Mouse (Mus musculus): ENCODE data around the gene Magi1. TPM values are rescaled to one million over a fixed set of nuclear protein-coding genes. Genes with fewer than 3 reads are reported as not detected.

The Magi1 gene
- polyA plus RNA-seq, 1 experiment: 39.5 TPM

DNA sequence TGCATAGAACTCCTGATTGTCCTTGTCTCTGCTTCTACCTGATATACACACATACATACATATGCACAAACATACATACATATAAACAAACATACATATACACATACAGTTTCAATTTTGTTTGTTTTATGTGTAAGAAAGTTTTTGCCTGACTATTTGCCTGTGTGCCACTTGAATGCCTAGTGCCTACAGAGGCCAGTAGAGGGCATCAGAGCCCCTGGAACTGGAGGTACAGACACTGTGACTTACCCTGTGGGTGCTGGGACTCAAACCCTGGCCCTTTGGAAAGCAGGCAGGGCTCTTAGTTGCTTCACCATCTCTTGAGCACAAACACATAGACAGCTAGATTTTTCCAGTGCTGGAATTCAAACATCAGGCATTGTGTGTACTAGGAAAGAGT is 3.7 kb upstream of the Magi1 start:
- no peak for DNase-seq
- Histone ChIP-seq H3K4me3 (replicated peaks; ENCODE audit: insufficient read depth, low read depth, low read length) (no peak overlapping the region), H3K4me1 (ENCODE audit: control insufficient read depth, insufficient read depth, low read length) (no peaks in the 10 kb centered on the region), H3K27ac (ENCODE audit: insufficient read depth, low read length) (no peak overlapping the region), H3K27me3 (ENCODE audit: control insufficient read depth, insufficient read depth, low read length) (no peaks in the 10 kb centered on the region)
- TF ChIP-seq POLR2A (IDR thresholded peaks at IDR 0.05; ENCODE audit: borderline replicate concordance, insufficient read depth, low read length) (no peak), CTCF (IDR thresholded peaks at IDR 0.05; ENCODE audit: borderline replicate concordance, insufficient read depth, low read depth, low read length) (no peak)

DNA sequence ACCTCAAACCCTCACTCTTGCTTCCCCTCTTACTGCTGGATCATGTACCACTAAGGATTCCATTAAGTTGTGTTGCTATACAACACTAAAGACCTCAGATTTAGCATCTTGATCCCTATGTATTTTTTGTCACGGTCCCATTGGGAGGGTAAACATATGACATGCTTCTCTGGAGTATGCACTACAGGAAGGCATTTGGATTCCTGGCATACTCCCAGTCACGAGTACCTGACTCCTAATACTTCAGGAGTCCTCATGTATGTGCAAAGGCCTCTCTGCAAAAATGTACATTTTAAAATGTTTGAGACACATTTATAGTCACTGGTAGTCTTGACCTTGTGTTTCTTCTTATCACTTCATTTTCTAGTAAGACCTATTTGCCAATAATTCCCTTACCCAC is 2.8 kb upstream of the Magi1 start:
- 84% methylated on average over 2 of the region's 2 CpGs for WGBS
- TF ChIP-seq POLR2A (IDR thresholded peaks at IDR 0.05; ENCODE audit: borderline replicate concordance, insufficient read depth, low read length) (no peak), CTCF (IDR thresholded peaks at IDR 0.05; ENCODE audit: borderline replicate concordance, insufficient read depth, low read depth, low read length) (no peak)
- DNase-seq: no peak

DNA sequence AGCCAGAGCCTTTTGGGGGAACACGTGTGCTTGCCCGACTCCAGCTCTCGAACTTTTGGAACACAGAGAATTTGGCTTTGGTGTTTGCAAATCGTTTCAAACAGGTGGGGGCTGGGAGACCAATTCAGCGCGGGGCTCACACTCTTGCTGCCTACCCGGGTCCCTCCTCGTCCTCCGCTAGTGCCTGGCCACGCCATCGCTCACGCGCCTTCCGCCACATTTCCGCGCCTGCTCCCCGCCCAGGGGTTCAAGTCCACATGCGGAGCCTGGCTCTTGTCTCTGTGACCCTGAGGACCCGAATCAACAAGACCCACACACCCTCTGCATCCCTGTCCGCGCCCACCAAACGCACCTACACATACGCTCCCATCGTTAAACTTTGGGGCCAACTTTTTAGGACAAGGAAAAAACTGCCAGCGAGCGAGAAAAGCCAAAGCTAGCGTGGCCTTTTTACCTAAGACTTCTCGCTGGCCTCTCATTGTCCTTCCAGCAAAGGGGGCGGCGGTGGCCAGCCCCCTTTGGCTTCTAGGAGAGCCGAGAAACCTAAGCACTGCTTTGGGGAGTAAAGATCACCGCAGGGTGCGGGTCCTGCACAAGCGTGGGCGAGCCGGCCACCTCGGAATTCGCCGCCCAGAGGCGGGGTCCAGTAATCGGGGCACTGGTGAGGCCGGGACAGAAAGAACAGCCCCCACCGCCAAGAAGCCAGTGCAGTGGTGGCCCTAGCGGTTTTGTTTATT is 540 bp upstream of the Magi1 start:
- TF ChIP-seq POLR2A (IDR thresholded peaks at IDR 0.05; ENCODE audit: borderline replicate concordance, insufficient read depth, low read length) (no peak), CTCF (IDR thresholded peaks at IDR 0.05; ENCODE audit: borderline replicate concordance, insufficient read depth, low read depth, low read length) (no peak)
- no peaks in the 10 kb centered on the region for H3K4me1 ChIP-seq (ENCODE audit: control insufficient read depth, insufficient read depth, low read length)
- H3K4me3 ChIP-seq (replicated peaks; ENCODE audit: insufficient read depth, low read depth, low read length): peak overlapping the region; percentile 81
- 1% methylated on average over 44 of the region's 44 CpGs for WGBS
- no peaks in the 10 kb centered on the region for H3K27me3 ChIP-seq (ENCODE audit: control insufficient read depth, insufficient read depth, low read length)
- no peak overlapping the region for H3K27ac ChIP-seq (ENCODE audit: insufficient read depth, low read length)
- peak; percentile 34 to 44 for DNase-seq

More for the DNA sequence above, 2.8 kb upstream of the Magi1 start:
- no peaks in the 10 kb centered on the region for H3K27me3 ChIP-seq (ENCODE audit: control insufficient read depth, insufficient read depth, low read length)
- no peaks in the 10 kb centered on the region for H3K4me1 ChIP-seq (ENCODE audit: control insufficient read depth, insufficient read depth, low read length)
- H3K27ac ChIP-seq (ENCODE audit: insufficient read depth, low read length): no peak overlapping the region
- H3K4me3 ChIP-seq (replicated peaks; ENCODE audit: insufficient read depth, low read depth, low read length): no peak overlapping the region

DNA sequence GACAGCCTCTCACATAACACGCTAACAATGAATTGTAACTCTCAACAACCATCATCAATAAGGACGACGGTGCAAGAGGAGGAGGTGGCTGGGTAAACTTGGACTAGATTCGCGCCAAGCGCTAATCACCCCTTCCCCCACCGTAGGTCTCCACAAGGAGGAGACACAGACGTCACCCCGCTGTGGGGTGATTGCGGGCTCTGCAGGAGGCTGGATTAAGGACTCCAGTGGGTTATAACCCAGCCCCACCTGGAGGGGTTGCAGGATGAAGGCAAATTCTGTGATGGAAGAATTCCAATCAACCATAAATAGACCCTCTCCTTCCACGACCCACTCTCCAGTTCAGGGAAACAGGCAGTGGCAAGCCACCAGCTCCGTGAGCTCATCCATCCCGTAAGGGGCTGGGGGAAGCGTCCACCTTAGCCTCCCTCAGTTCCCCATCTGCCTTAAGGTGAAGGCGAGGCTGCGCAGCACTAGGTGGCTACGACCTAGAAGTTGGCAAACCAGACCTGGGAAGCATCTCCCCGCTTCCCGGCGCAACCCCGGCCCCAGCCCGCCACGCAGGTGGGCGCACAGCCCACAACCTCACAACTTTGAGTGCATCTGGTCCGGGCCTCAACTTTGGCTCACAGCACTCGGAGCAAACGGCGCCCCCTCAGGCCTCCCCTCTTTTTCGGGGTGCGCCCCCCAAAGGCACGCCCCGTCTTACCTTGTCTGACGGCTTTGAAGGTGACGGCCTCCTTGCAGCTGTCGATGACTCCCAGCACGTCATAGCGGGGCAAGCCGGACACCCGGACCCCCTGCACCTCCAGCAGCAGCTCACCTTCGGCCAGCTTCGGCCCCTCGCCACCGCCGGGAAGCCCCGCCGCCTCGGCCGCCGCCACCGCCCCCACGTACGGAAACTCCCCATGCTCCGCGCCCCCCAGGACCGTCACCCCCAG is 1.1 kb downstream of the Magi1 start:
- TF ChIP-seq CTCF (IDR thresholded peaks at IDR 0.05; ENCODE audit: borderline replicate concordance, insufficient read depth, low read depth, low read length): no peak
- TF ChIP-seq POLR2A (IDR thresholded peaks at IDR 0.05; ENCODE audit: borderline replicate concordance, insufficient read depth, low read length): no peak
- H3K27ac ChIP-seq (ENCODE audit: insufficient read depth, low read length): no peak overlapping the region
- H3K27me3 ChIP-seq (ENCODE audit: control insufficient read depth, insufficient read depth, low read length): no peaks in the 10 kb centered on the region
- peak overlapping the region; percentile 81 for H3K4me3 ChIP-seq (replicated peaks; ENCODE audit: insufficient read depth, low read depth, low read length)
- no peaks in the 10 kb centered on the region for H3K4me1 ChIP-seq (ENCODE audit: control insufficient read depth, insufficient read depth, low read length)
- DNase-seq: peak; percentile 52 to 61
- WGBS: 1% methylated on average over 55 of the region's 55 CpGs

DNA sequence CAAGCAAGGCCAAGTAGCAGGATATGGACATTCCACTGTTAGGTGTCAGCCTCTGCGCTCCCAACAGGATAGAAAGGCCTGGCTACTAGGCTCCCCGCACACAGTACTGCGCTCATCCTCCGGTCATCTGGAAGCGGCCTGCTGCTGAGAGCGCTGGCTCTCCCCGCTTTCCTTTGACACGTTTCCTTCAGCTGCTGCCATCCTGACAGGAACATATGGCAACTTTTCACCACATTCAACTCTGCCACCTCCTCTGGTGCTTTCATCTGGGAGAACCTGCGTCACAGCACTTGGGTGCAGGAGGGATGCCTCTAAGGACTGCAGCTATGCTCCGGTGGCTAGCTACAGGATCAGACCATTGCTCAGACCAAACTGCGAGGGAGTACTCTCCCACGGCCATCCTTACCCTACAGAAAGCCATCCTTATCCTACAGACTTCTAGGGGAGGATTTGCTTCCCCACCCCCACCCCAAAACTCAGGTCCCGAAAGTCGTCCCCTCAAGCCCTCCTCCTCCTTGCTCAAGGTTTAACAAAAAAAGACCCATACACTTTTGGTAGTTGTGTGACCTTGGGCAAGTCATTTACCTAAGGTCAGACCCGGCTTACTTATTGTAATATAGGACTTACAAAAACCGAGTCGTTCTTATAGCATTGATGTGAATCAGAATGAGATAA is 2.0 kb downstream of the Magi1 start:
- 11% methylated on average over 17 of the region's 17 CpGs for WGBS
- H3K4me1 ChIP-seq (ENCODE audit: control insufficient read depth, insufficient read depth, low read length): no peaks in the 10 kb centered on the region
- H3K27ac ChIP-seq (ENCODE audit: insufficient read depth, low read length): no peak overlapping the region
- H3K4me3 ChIP-seq (replicated peaks; ENCODE audit: insufficient read depth, low read depth, low read length): peak overlapping the region; percentile 81
- TF ChIP-seq CTCF (IDR thresholded peaks at IDR 0.05; ENCODE audit: borderline replicate concordance, insufficient read depth, low read depth, low read length) (no peak), POLR2A (IDR thresholded peaks at IDR 0.05; ENCODE audit: borderline replicate concordance, insufficient read depth, low read length) (no peak)
- H3K27me3 ChIP-seq (ENCODE audit: control insufficient read depth, insufficient read depth, low read length): no peaks in the 10 kb centered on the region
- peak; percentile 55 to 65 for DNase-seq

DNA sequence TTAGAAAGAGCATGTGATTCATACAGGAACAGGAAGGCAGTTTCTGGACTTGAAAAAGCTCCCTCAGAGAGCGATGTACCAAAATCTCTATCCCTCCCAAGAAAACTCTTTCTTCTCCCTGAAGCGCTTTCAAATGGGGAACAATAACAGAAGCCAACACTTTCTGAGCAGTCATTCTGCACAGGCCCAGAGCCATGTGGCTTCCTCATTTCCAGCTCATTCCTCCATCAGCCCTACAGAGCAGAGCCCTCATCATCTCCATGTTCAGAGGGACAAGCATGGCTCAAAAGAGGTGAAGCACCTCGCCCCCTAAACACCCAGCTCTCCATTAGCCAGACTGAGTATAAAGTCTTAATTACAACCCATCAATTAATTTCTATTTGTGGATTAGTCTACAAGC is 9.8 kb downstream of the Magi1 start:
- WGBS: 93% methylated on average over 3 of the region's 3 CpGs

DNA sequence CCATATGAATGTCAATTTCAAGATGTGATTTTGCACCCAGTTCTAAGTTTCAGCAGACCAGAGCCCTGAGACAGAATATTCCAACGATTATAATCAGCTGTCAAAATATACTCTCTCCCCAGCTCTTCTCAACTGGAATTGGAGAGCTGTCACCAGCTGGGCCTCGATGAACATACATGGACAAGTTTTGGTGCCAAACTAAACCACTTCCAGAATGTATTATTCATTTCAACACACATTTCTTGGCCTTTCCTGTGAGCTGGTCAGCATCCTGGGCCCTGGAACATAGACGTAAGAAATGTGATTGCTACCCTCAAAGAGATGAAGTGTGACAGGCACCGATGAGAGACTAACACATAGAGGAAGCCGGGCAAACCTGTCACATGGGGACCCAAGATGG is 13.7 kb downstream of the Magi1 start:
- 64% methylated on average over 5 of the region's 5 CpGs for WGBS
- H3K4me1 ChIP-seq (ENCODE audit: control insufficient read depth, insufficient read depth, low read length): no peaks in the 10 kb centered on the region

More for the DNA sequence above, 9.8 kb downstream of the Magi1 start:
- Histone ChIP-seq H3K4me3 (replicated peaks; ENCODE audit: insufficient read depth, low read depth, low read length) (no peak overlapping the region), H3K27ac (ENCODE audit: insufficient read depth, low read length) (no peak overlapping the region), H3K4me1 (ENCODE audit: control insufficient read depth, insufficient read depth, low read length) (no peaks in the 10 kb centered on the region), H3K27me3 (ENCODE audit: control insufficient read depth, insufficient read depth, low read length) (no peaks in the 10 kb centered on the region)
- DNase-seq: no peak
- no peak for TF ChIP-seq POLR2A (IDR thresholded peaks at IDR 0.05; ENCODE audit: borderline replicate concordance, insufficient read depth, low read length)
- TF ChIP-seq CTCF (IDR thresholded peaks at IDR 0.05; ENCODE audit: borderline replicate concordance, insufficient read depth, low read depth, low read length): no peak

More for the DNA sequence above, 13.7 kb downstream of the Magi1 start:
- no peak overlapping the region for H3K27ac ChIP-seq (ENCODE audit: insufficient read depth, low read length)
- no peak overlapping the region for H3K4me3 ChIP-seq (replicated peaks; ENCODE audit: insufficient read depth, low read depth, low read length)
- no peak for TF ChIP-seq POLR2A (IDR thresholded peaks at IDR 0.05; ENCODE audit: borderline replicate concordance, insufficient read depth, low read length)
- TF ChIP-seq CTCF (IDR thresholded peaks at IDR 0.05; ENCODE audit: borderline replicate concordance, insufficient read depth, low read depth, low read length): no peak
- H3K27me3 ChIP-seq (ENCODE audit: control insufficient read depth, insufficient read depth, low read length): no peaks in the 10 kb centered on the region
- no peak for DNase-seq

Measured in cerebellum, adult 2 months (tissue).